Mouse (Mus musculus): ENCODE measurements around the gene Wnt4. TPM values are rescaled to one million over a fixed set of nuclear protein-coding genes. Genes with fewer than 3 reads are reported as not detected.

Wnt4 gene
- total and polyA plus RNA-seq, 3 experiments = 0.23 to 0.47 (median 0.25) TPM

DNA sequence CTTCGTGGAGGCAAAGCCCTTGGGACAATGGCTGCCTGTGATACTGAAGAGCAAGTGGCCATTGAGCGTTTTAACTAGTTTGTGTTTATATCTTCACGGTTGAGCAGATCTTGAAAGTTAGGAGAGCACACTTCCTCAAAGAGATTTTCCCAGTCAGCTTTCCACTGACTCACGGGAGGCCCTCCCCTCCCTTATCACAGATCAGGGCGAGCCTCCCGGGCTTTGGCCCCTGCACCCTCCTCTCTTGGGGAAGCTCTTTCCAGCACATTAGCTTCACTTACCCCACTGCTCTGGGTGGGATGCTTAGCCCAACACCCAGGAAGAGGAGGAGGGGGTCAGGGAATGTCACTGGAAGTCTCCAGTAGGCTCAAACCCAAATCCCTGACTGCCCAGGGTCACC lies 3.0 kb upstream of the Wnt4 start:
- peaks cover 1% of the 10 kb centered on the region; the same call in 1 of the 2 replicates for H3K4me1 ChIP-seq (ENCODE audit: control insufficient read depth, insufficient read depth, low read length)
- intact Hi-C loops (cut with DNase I) = no loop called here
- no peaks in the 10 kb centered on the region for H3K36me3 ChIP-seq (ENCODE audit: control insufficient read depth, insufficient read depth, low read length)
- H3K79me2 ChIP-seq (replicated peaks; ENCODE audit: control insufficient read depth, insufficient read depth, low read length) = no peaks in the 10 kb centered on the region
- 30% methylated on average over 6 of the region's 6 CpGs for WGBS
- no peak overlapping the region for H3K27ac ChIP-seq
- H3K4me3 ChIP-seq = no peak overlapping the region
- TF ChIP-seq EP300 (IDR thresholded peaks at IDR 0.05; ENCODE audit: insufficient read depth, low read depth, low read length) (no peak), CTCF (IDR thresholded peaks at IDR 0.05) (no peak), POLR2A (IDR thresholded peaks at IDR 0.05; ENCODE audit: insufficient read depth, low read depth, low read length) (no peak)
- peaks cover 8% of the 10 kb centered on the region for H3K27me3 ChIP-seq (ENCODE audit: control insufficient read depth, insufficient read depth, low read length)
- H3K9ac ChIP-seq (ENCODE audit: low read depth, low read length) = no peak overlapping the region
- DNase-seq = no peak

DNA sequence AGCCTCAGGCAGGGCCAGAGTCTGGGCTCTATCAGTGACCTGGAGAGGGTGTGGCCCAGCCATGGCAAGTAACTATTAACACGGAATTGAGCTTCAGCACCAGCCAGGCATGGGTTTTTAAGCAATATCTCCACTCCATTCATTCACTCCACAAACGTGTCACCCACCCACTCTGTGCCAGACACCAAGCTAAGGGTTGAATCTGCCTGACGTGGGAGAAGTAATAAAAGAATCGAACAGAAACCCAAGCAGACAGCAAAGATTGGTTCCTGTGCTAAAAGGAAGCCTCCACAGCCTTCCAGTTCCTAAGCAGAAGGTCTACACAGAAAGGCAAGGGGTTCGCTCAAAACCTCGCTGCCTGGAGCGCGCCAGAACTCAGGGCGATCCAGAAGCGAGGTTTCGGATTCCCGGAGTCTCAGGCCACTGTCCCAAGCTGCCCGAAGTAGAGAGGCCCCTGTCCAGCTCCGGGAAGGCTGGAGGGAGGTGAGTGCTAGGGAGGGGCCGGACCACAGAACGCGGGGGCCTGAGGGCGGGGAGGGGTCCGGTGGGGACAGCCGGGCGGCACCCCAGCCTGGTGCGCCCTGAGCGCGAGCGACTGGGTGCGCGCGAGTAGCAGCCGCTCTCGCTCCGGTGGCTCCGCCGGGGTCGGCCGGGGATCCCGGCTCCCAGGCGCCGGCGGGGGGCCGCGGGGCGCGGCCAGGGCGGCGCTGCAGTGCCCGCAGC lies 685 bp upstream of the Wnt4 start:
- intact Hi-C loops (cut with DNase I) = no loop called here
- H3K9ac ChIP-seq (ENCODE audit: low read depth, low read length) = no peak overlapping the region; the same call in 1 of the 2 replicates
- 3% methylated on average over 42 of the region's 46 CpGs for WGBS

DNA sequence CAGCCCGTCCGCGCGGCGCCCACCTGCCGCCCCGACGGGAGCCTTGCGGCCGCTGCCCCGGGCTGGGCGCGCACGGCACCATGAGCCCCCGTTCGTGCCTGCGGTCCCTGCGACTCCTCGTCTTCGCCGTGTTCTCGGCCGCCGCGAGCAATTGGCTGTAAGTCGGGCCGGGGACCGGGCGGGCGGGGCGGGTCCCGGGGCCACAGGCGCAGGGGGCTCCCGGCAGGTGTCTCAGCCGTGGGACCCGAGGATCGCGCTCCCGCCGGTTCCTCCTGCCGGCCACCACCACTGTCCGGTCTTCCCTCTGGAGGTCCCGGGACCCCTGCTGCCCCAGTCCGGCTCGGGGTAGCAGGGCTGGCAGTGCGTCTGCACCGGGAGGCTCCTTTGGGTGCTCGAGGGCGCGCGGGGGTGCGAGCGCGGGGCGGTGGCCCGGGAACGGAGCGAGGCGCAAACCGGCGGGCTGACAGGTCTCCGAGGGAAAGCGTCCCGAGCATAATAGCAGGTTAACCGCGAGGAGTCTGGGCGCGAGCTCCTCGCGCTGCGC lies 383 bp downstream of the Wnt4 start:
- no peak for DNase-seq
- Histone ChIP-seq H3K27ac (no peak overlapping the region), H3K79me2 (replicated peaks; ENCODE audit: control insufficient read depth, insufficient read depth, low read length) (no peaks in the 10 kb centered on the region), H3K36me3 (ENCODE audit: control insufficient read depth, insufficient read depth, low read length) (no peaks in the 10 kb centered on the region), H3K4me3 (peak overlapping the region; percentile 38), H3K27me3 (ENCODE audit: control insufficient read depth, insufficient read depth, low read length) (peaks cover 8% of the 10 kb centered on the region), H3K4me1 (ENCODE audit: control insufficient read depth, insufficient read depth, low read length) (peaks cover 1% of the 10 kb centered on the region; the same call in 1 of the 2 replicates), H3K9ac (ENCODE audit: low read depth, low read length) (peak overlapping the region; percentile 39; the same call in 1 of the 2 replicates)
- TF ChIP-seq EP300 (IDR thresholded peaks at IDR 0.05; ENCODE audit: insufficient read depth, low read depth, low read length) (no peak), CTCF (IDR thresholded peaks at IDR 0.05) (no peak), POLR2A (IDR thresholded peaks at IDR 0.05; ENCODE audit: insufficient read depth, low read depth, low read length) (no peak)
- 7% methylated on average over 71 of the region's 71 CpGs for WGBS
- intact Hi-C loops (cut with DNase I) = no loop called here

More for the DNA sequence above, 685 bp upstream of the Wnt4 start:
- H3K27me3 ChIP-seq (ENCODE audit: control insufficient read depth, insufficient read depth, low read length) = peaks cover 8% of the 10 kb centered on the region
- peak overlapping the region; percentile 33; the same call in 1 of the 2 replicates for H3K4me3 ChIP-seq
- H3K36me3 ChIP-seq (ENCODE audit: control insufficient read depth, insufficient read depth, low read length) = no peaks in the 10 kb centered on the region
- no peak for DNase-seq
- TF ChIP-seq CTCF (IDR thresholded peaks at IDR 0.05) (no peak), EP300 (IDR thresholded peaks at IDR 0.05; ENCODE audit: insufficient read depth, low read depth, low read length) (no peak), POLR2A (IDR thresholded peaks at IDR 0.05; ENCODE audit: insufficient read depth, low read depth, low read length) (no peak)
- no peaks in the 10 kb centered on the region for H3K79me2 ChIP-seq (replicated peaks; ENCODE audit: control insufficient read depth, insufficient read depth, low read length)
- H3K4me1 ChIP-seq (ENCODE audit: control insufficient read depth, insufficient read depth, low read length) = peaks cover 1% of the 10 kb centered on the region; the same call in 1 of the 2 replicates
- no peak overlapping the region for H3K27ac ChIP-seq

DNA sequence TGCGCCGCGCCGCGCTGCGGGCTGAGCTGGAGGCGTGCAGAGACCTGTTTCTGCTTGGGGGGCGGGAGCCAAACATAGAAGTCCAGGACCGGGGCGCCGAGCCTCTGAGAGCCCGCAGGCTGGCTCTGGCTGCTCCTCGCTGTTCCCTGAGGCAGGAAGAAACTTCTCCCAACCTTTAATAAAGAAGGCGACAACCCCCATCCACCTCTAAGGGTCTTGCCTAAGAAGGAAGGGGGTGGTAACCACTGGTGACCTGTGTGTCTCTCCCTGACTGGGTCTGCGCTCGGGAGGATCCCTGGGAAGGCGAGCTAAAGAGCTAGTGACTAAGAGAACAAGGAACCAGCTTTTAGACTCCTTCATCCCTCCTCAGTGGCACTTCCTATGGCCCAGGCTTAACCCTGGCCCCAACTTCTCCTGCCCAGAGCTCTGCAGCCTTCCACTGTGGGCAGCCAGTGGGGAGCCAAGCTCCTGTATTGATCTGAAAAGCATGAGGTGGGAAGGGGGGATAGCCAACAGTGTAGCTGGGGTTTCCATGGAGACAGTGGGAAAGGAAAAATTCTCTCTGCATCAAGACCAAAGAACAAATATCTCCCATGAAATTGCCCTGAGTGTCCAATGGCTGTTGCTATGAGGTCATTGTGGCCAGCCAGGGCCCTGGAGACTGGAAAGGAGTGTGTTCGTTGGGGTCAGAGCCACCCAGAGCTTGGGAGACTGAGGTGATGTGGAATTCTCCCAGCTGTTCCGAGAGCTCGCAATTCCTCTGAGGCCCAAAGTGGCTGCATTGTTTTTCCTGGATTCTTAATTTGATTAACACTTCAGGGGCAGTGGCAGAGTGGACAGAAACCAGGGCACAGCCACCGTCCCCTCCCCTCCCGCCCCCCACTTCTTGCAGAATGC lies 1.1 kb downstream of the Wnt4 start:
- intact Hi-C loops (cut with DNase I) = no loop called here
- TF ChIP-seq POLR2A (IDR thresholded peaks at IDR 0.05; ENCODE audit: insufficient read depth, low read depth, low read length) = no peak
- TF ChIP-seq CTCF (IDR thresholded peaks at IDR 0.05) = no peak
- no peak for TF ChIP-seq EP300 (IDR thresholded peaks at IDR 0.05; ENCODE audit: insufficient read depth, low read depth, low read length)
- 6% methylated on average over 22 of the region's 22 CpGs for WGBS

DNA sequence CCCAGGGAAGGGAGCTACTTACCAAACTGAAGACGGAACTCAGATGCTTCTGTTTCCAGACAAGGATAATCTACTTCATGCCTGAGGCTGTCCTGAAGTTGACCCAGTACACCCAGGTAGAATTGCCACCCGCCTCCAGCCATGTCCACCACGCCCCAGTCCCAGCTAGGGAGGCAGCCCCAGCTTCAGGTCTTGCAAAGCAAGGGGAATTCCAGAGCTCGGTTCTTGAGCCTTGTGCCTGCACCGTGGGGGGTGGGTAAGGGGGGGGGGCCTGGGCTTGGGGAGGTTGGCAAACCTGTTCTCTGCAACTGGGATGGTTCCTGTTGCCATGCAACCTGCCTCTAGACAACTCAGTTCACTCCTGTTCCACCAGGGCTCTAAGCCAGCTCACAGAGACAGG lies 2.1 kb downstream of the Wnt4 start:
- no peak for TF ChIP-seq EP300 (IDR thresholded peaks at IDR 0.05; ENCODE audit: insufficient read depth, low read depth, low read length)
- no peak for TF ChIP-seq POLR2A (IDR thresholded peaks at IDR 0.05; ENCODE audit: insufficient read depth, low read depth, low read length)
- no peak for TF ChIP-seq CTCF (IDR thresholded peaks at IDR 0.05)
- Histone ChIP-seq H3K79me2 (replicated peaks; ENCODE audit: control insufficient read depth, insufficient read depth, low read length) (no peaks in the 10 kb centered on the region), H3K27ac (no peak overlapping the region), H3K9ac (ENCODE audit: low read depth, low read length) (no peak overlapping the region), H3K4me1 (ENCODE audit: control insufficient read depth, insufficient read depth, low read length) (peaks cover 1% of the 10 kb centered on the region; the same call in 1 of the 2 replicates), H3K36me3 (ENCODE audit: control insufficient read depth, insufficient read depth, low read length) (no peaks in the 10 kb centered on the region), H3K4me3 (no peak overlapping the region), H3K27me3 (ENCODE audit: control insufficient read depth, insufficient read depth, low read length) (peaks cover 8% of the 10 kb centered on the region)
- intact Hi-C loops (cut with DNase I) = no loop called here
- no peak for DNase-seq
- WGBS = 49% methylated on average over 5 of the region's 5 CpGs

More for the DNA sequence above, 1.1 kb downstream of the Wnt4 start:
- Histone ChIP-seq H3K27me3 (ENCODE audit: control insufficient read depth, insufficient read depth, low read length) (peaks cover 8% of the 10 kb centered on the region), H3K4me1 (ENCODE audit: control insufficient read depth, insufficient read depth, low read length) (peaks cover 1% of the 10 kb centered on the region; the same call in 1 of the 2 replicates), H3K27ac (no peak overlapping the region), H3K9ac (ENCODE audit: low read depth, low read length) (no peak overlapping the region), H3K79me2 (replicated peaks; ENCODE audit: control insufficient read depth, insufficient read depth, low read length) (no peaks in the 10 kb centered on the region), H3K36me3 (ENCODE audit: control insufficient read depth, insufficient read depth, low read length) (no peaks in the 10 kb centered on the region), H3K4me3 (peak overlapping the region; percentile 38)
- DNase-seq = no peak
